Mouse (Mus musculus) heart, adult 2 months (tissue): Measurements from ENCODE around the gene Zbed4. TPM values are rescaled to one million over a fixed set of nuclear protein-coding genes. Genes with fewer than 3 reads are reported as not detected.
"Not testable (repeated sequence)": the region's sequence is repeated elsewhere in the genome, so short reads cannot be mapped to it uniquely, and the experiment has no call there.

Experiments
- DNase-seq, 2 experiments: peaks; one replicate each; pipeline ENCODE4 v3.0.0; 2021
- H3K27ac ChIP-seq: fragments of 200-600 bp; 2 replicates; pipeline ENCODE4 v1.8.1; 2022
- H3K27me3 ChIP-seq: fragments of 200-500 bp; 2 replicates; pipeline ENCODE4 v1.6.1; 2012; ENCODE audit warnings: mild to moderate bottlenecking, low read length, inconsistent platforms, mixed read lengths; ENCODE audit not compliant: control insufficient read depth, insufficient read depth
- H3K36me3 ChIP-seq: fragments of 200-500 bp; 2 replicates; pipeline ENCODE4 v1.6.1; 2012; ENCODE audit warnings: low read length, inconsistent platforms; ENCODE audit not compliant: control insufficient read depth, insufficient read depth
- H3K4me1 ChIP-seq: fragments of 200-500 bp; 2 replicates; pipeline ENCODE4 v1.6.1; 2011; ENCODE audit warnings: low read length; ENCODE audit not compliant: control insufficient read depth, insufficient read depth
- H3K4me3 ChIP-seq: fragments of 200-600 bp; 2 replicates; pipeline ENCODE4 v1.8.1; 2022
- H3K79me2 ChIP-seq: fragments of 200-500 bp; replicated peaks from 2 replicates; pipeline ENCODE4 v1.6.1; 2012; ENCODE audit warnings: mild to moderate bottlenecking, inconsistent platforms, low read length, moderate library complexity, mixed read lengths; ENCODE audit not compliant: control insufficient read depth, insufficient read depth
- H3K9ac ChIP-seq: fragments of 200-500 bp; 2 replicates; pipeline ENCODE4 v1.6.1; 2012; ENCODE audit warnings: low read depth, mild to moderate bottlenecking, control low read depth, inconsistent platforms, low read length, mixed read lengths
- CTCF ChIP-seq: fragments of 200-600 bp; IDR thresholded peaks from 2 replicates; pipeline ENCODE4 v1.8.1; 2022; ENCODE audit warnings: antibody characterized with exemption, mild to moderate bottlenecking, moderate library complexity
- EP300 ChIP-seq: fragments of 200-500 bp; IDR thresholded peaks from 2 replicates; pipeline ENCODE4 v1.6.1; 2011; ENCODE audit warnings: low read depth, low read length, control low read depth; ENCODE audit not compliant: insufficient read depth
- POLR2A ChIP-seq: fragments of 200-500 bp; IDR thresholded peaks from 2 replicates; pipeline ENCODE4 v1.6.1; 2011; ENCODE audit warnings: mild to moderate bottlenecking, low read depth, low read length, control low read depth; ENCODE audit not compliant: insufficient read depth
- WGBS: fragments of 180-500 bp; shearing (Covaris S2); methylation state at CpG from one replicate; pipeline ENCODE4 v1.1.7; 2018; 5-methylcytosine and 5-hydroxymethylcytosine counted together
- intact Hi-C: fragments of 180-260 bp; cut with DNase I; formaldehyde crosslinking; loops from one replicate; pipeline ENCODE4 v1.15.1; 2025
- polyA plus RNA-seq: library from polyadenylated mRNA; depleted of rRNA; stranded (reverse); fragments of >200 nt; gene quantifications from 2 replicates; pipeline ENCODE4 v1.2.3, GENCODE M21; 2012
- total RNA-seq, 2 experiments: library from RNA; stranded (reverse); gene quantifications; 2 replicates each; pipeline ENCODE4 v1.2.3; 2021

The Zbed4 gene
- total and polyA plus RNA-seq, 3 experiments, result 3.3 to 9.1 (median 8.2) TPM

- Histone ChIP-seq H3K27ac (peak overlapping the region; percentile 86), H3K27me3 (no peaks in the 10 kb centered on the region), H3K4me3 (peak overlapping the region; percentile 93), H3K9ac (peak overlapping the region; percentile 87), H3K36me3 (peaks cover 3% of the 10 kb centered on the region), H3K79me2 (peaks cover 9% of the 10 kb centered on the region), H3K4me1 (peaks cover 10% of the 10 kb centered on the region)
- intact Hi-C loops, result loop anchor here (2.0 kb wide), 1 partner anchor 86 kb away; the partner anchor contains the start of genes Alg12 and Creld2
- peak; percentile 78 for DNase-seq
- TF ChIP-seq CTCF, result no peak
- TF ChIP-seq EP300, result 0 out of 2 replicates have a peak, but pooled peaks have one; percentile 21
- peak; percentile 44; the same call in 1 of the 2 replicates for TF ChIP-seq POLR2A
- WGBS, result under 1% methylated on average over 74 of the region's 86 CpGs
Measured at GRCm38 (mm10) chr15:88733041-88733751, 18.3 kb upstream of the Zbed4 start.

GRCm38 (mm10) chr15:88733834-88734571 is 17.5 kb upstream of the Zbed4 start, which contains the start of gene Brd1:
Gene Brd1 (minus strand): TSS chr15:88734233.
- Histone ChIP-seq H3K4me3 (peak within 1 kb of the TSS; percentile 93), H3K9ac (peak within 1 kb of the TSS; percentile 87), H3K4me1 (peaks cover 10% of the 10 kb centered on the region), H3K79me2 (peaks cover 9% of the 10 kb centered on the region), H3K27me3 (no peaks in the 10 kb centered on the region), H3K27ac (peak within 1 kb of the TSS; percentile 86), H3K36me3 (peaks cover 3% of the 10 kb centered on the region; the same call in 1 of the 2 replicates)
- TF ChIP-seq CTCF (no peak), EP300 (peak; percentile 17; the same call in 1 of the 2 replicates), POLR2A (peak; percentile 66; the same call in 1 of the 2 replicates)
- intact Hi-C loops, result loop anchor here (2.0 kb wide), 2 partner anchors 17 to 85 kb away; partner anchors contain the start of genes Alg12, Creld2 and Zbed4
- WGBS, result 16% methylated on average over 102 of the region's 103 CpGs
- peak; percentile 92 for DNase-seq

DNA sequence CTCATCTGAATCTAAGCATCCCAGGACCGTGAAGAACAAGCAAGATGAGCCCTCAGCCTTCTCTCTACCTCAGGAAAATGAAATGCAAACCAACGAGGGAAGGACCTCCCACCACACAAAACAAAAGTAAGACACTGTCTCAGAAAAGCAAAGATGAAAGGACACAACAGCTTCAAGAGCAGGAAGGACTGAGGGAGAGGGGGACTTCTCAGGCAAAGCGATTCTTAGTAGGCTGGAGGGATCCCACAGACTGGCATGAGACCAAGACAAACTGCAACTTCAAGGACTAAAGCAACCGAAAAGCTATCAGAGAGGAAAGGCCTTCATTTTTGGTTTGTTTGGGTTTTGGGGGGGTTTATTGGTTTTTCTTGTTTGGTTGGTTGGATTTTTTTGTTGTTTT is 15.3 kb upstream of the Zbed4 start:
- WGBS, result 64% methylated on average over 4 of the region's 4 CpGs
- TF ChIP-seq POLR2A (no peak), CTCF (no peak), EP300 (no peak)
- intact Hi-C loops, result no loop called here

DNA sequence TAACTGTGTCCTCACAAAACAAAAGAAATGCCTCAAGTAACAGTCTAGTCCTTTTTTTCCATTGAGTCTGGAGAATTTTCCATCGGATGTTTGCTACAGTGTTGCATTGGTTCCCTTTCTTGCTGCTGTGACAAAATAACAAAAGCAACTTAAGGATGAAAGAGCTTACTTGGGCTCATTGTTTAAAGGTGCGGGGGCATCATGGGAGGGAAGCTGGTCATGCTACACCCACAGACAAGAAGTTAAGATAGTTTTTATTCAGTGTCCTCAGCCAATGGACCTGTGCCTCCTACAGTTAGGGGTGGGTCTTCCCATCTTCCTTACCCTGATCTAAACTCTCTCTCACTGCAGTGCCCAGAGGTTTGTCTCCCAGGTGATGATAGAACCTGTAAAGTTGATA is 13.0 kb upstream of the Zbed4 start:
- intact Hi-C loops, result no loop called here
- H3K36me3 ChIP-seq, result no peaks in the 10 kb centered on the region
- WGBS, result 59% methylated on average over 2 of the region's 2 CpGs

More for the DNA sequence above, 15.3 kb upstream of the Zbed4 start:
- H3K27me3 ChIP-seq, result no peaks in the 10 kb centered on the region
- no peak overlapping the region for H3K4me3 ChIP-seq
- no peak overlapping the region for H3K27ac ChIP-seq
- H3K4me1 ChIP-seq, result peaks cover 9% of the 10 kb centered on the region
- H3K36me3 ChIP-seq, result peaks cover under 1% of the 10 kb centered on the region; the same call in 1 of the 2 replicates
- no peak for DNase-seq
- H3K9ac ChIP-seq, result no peak overlapping the region
- H3K79me2 ChIP-seq, result peaks cover 2% of the 10 kb centered on the region

GRCm38 (mm10) chr15:88741366-88741765 is 10.1 kb upstream of the Zbed4 start:
- no peak overlapping the region for H3K27ac ChIP-seq
- no peak overlapping the region for H3K4me3 ChIP-seq
- TF ChIP-seq EP300, result no peak
- TF ChIP-seq CTCF, result no peak
- TF ChIP-seq POLR2A, result no peak
- H3K27me3 ChIP-seq, result no peaks in the 10 kb centered on the region
- 76% methylated on average over 6 of the region's 6 CpGs for WGBS
- no peak overlapping the region for H3K9ac ChIP-seq
- intact Hi-C loops, result no loop called here
- no peaks in the 10 kb centered on the region for H3K36me3 ChIP-seq
- no peak for DNase-seq
- H3K4me1 ChIP-seq, result no peaks in the 10 kb centered on the region
- H3K79me2 ChIP-seq, result no peaks in the 10 kb centered on the region

More for the DNA sequence above, 13.0 kb upstream of the Zbed4 start:
- Histone ChIP-seq H3K79me2 (no peaks in the 10 kb centered on the region), H3K4me1 (peaks cover 2% of the 10 kb centered on the region), H3K4me3 (no peak overlapping the region), H3K9ac (no peak overlapping the region), H3K27ac (no peak overlapping the region), H3K27me3 (no peaks in the 10 kb centered on the region)
- DNase-seq, result no peak
- TF ChIP-seq EP300 (no peak), POLR2A (no peak), CTCF (no peak)

DNA sequence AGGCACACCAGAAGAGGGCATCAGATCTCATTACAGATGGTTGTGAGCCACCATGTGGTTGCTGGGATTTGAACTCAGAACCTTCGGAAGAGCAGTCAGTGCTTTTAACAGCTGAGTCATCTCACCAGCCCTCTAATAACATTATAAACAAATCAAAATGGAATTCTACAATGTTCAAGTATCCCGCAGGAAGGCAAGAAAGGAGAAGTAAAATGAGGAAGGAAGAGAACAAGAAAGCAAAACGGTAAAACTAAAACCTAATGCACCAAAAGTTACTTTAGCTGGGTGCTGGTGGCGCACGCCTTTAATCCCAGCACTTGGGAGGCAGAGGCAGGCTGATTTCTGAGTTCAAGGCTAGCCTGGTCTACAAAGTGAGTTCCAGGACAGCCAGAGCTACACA is 8.1 kb upstream of the Zbed4 start:
- H3K27me3 ChIP-seq, H3K79me2 ChIP-seq, H3K4me3 ChIP-seq, H3K36me3 ChIP-seq, DNase-seq, H3K9ac ChIP-seq, intact Hi-C loops, H3K27ac ChIP-seq, H3K4me1 ChIP-seq: not testable (repeated sequence)
- 86% methylated on average over 5 of the region's 5 CpGs for WGBS
